Mouse (Mus musculus): Measurements from ENCODE around the gene Mctp2.

DNA sequence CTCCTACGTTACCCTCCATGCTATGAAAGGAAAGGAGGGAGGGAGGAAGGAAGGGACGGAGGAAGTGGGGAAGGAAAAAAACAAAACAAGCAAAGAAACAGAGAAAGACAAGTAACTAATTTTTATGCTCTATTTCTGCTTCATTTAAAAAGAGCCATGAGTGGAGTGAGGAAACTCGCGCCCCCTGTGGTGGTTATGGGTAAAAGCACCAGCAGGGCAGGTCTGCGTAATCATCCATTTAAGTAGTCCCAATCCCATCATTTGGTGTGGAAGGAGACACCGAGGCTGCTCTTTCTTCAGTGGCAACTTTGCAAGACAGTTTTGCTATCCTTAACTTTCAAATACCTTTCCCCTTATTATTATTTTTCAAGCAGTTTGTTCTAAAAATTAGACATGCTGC lies 202.2 kb downstream of the Mctp2 start:
- TF ChIP-seq POLR2A (IDR thresholded peaks at IDR 0.05; ENCODE audit: control insufficient read depth, extremely low read depth, insufficient read depth, low read length, poor library complexity) (no peak), CTCF (IDR thresholded peaks at IDR 0.05; ENCODE audit: borderline replicate concordance, control insufficient read depth, extremely low read depth, insufficient read depth, low read length, poor library complexity) (no peak)
